Mouse (Mus musculus) ES-E14 (cell line): ENCODE data around the gene Rbfox3.

Experiments used
- CHD2 ChIP-seq: IDR thresholded peaks from 2 replicates; pipeline ENCODE4 v1.6.1; 2014; ENCODE audit warnings: mild to moderate bottlenecking, low read depth, low read length, inconsistent platforms
- MAFK ChIP-seq: IDR thresholded peaks from 2 replicates; pipeline ENCODE4 v1.6.1; 2014; ENCODE audit warnings: mild to moderate bottlenecking, low read depth, low read length, inconsistent platforms; ENCODE audit not compliant: insufficient read depth
- ZNF384 ChIP-seq: IDR thresholded peaks from 2 replicates; pipeline ENCODE4 v1.6.1; 2012; ENCODE audit warnings: low read depth, low read length, inconsistent platforms

DNA sequence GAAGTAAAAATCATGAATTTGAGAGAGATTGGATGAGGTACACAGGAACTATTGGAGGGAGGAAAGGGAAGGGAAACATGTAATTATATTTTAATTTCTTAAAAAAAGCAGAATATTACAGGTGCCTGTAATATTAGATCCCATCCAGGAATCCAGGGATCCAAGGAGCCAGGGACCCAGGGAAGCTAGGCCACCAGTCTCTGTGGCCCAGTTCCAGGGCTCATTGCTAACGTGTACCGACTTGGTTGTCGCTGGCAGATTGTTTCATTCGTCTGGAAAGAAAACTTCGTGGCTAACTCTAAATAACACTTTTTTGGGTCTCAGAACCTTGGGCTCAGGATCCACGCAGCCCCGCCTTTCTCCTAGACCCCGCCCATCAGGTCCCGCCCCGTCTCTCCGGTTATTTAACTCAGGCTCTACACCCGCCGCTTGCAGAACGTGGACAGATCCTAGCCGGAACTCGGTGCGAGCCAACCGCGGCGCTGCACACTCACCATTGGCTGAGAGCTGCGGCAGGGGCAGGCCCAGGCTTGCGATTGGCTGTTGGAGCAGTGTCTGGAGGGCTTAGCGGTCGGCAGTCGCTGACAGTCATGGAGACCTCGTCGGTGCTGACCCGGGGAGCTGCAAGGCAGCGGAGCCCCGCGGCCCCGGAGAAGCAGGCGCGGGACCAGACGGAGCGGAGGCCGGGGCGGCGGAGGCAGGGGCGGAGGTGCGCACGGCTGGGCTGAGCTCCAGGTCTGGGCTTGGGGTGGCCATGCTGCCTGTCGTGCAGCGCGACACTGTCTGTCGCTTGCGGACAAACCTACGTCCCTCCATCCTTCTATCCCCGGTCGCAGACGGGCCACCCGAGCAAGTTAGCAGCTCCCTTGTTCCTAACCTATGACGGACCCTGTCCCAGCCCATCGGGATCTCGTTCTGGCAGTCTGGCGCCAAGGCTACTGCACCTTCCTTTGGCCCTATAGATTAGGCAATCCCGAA, 434.7 kb downstream of the Rbfox3 start, which contains the start of gene Engase:
- no peak for TF ChIP-seq MAFK
- TF ChIP-seq ZNF384: no peak
- TF ChIP-seq CHD2: 0 out of 2 replicates have a peak, but pooled peaks have one; percentile 25
